Mouse (Mus musculus): Measurements from ENCODE around the gene Lrrc58.

The Lrrc58 gene

GRCm38 (mm10) chr16:37929006-37929405, 60.8 kb downstream of the Lrrc58 start:
- DNase-seq: no peak

DNA sequence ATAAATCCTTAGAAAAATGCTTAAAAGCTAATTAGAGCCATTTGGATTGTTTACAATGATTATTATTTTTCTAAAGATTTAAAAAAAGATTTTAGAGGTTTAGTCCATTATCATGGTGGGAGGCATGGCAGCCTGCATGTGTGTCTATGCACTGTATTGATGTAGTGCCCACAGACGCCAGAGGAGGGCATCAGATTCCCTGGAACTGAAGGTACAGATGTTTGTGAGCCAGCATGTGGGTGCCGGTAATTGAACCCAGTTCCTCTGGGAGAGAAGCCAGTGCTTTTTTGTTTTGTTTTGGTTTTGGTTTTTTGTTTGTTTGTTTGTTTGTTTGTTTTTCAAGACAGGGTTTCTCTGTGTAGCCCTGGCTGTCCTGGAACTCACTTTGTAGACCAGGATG, 61.4 kb downstream of the Lrrc58 start:
- DNase-seq: no peak

DNA sequence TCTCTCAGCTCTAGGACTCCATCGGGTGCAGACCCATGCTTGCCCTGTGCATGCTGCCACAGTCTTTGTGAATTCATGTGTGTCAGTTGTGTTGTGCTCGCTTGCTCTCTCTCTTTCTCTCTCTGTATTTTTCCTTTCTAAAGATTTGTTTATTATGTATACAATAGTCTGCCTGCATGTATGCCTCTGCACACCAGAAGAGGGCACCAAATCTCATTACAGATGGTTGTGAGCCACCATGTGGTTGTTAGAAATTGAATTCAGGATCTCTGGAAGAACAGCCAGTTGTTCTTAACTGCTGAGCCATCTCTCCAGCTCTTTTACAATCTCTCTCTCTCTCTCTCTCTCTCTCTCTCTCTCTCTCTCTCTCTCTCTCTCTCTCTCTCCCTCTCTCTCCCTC, 66.7 kb downstream of the Lrrc58 start:
- no peak for DNase-seq

DNA sequence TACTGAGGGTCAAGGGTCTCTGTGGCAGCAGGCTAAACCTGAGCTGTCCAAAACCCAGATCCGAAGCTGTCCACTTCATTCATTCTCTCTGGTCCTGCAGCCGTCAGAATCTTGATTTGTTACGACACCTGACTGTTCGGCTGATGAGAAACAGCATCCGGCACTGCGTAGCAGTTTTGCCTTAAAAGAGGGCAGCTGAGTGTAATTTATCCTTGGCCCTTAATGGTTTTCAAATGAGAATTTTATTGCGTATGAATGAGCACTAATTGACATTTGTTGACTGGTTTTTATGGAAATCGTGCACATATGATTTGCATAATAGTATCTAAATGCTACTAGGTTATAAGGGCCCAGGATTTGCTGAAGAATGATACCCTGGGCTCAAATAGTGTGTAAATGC, 69.1 kb downstream of the Lrrc58 start:
- DNase-seq: no peak

Measured in lung, adult 18-20 months (tissue).